Mouse (Mus musculus) urinary bladder, postnatal 4 days (tissue): ENCODE data around the gene Lrrc19.

Source experiments
- DNase-seq, 2 experiments: peaks; one replicate each; pipeline ENCODE4 v3.0.0; 2021 to 2022; ENCODE audit warnings: low spot score in 2 of 2

The Lrrc19 gene

DNA sequence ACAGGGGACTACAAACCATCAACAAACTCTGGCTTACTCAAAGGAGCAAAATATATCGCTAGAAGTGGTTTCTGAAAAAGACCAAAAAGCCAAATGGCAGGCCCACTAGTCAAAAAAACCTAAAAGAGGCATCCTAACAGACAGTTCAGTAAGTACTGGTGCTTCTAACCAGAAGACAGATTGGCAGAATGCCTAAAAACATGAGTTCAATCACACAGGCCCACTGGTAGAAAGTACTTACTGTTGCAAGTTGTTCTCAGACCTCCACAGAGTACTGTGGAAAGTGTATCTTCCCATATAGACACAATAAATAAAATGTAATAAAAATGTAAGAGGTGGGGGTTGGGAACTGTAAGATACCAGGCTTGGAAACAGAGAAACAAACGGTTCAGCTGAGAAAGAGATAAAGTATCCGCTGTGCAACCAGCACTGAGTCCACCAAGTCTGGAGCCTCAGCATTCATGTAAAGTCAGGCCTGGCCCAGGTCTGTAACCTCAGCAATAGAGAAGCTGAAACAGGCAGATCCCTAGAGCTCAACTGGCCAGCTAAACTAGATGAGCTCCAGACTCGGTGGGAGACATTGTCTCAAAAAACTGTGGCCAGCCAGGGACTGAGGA, 58.1 kb downstream of the Lrrc19 start:
- DNase-seq = no peak
